Mouse (Mus musculus) kidney, embryonic 15.5 days (tissue): ENCODE results near the gene Fhit. TPM values are rescaled to one million over a fixed set of nuclear protein-coding genes. Genes with fewer than 3 reads are reported as not detected.
A peak's percentile ranks its signal among the peaks of the same experiment; 100 is the strongest.
"Not testable (repeated sequence)": the region's sequence is repeated elsewhere in the genome, so short reads cannot be mapped to it uniquely, and the experiment has no call there.

Experiments
- ATAC-seq: fragments of 200-750 bp; cut with Nextera tagmentation; replicated peaks from 2 replicates; pipeline ENCODE4 v1.8.0; 2017; ENCODE audit warnings: moderate TSS enrichment; ENCODE audit not compliant: low FRiP score
- H3K27ac ChIP-seq: fragments of 300-500 bp; sonication (generic); 2 replicates; pipeline ENCODE4 v1.5.1; 2015; ENCODE audit warnings: mild to moderate bottlenecking, inconsistent platforms
- H3K27me3 ChIP-seq: fragments of 300-500 bp; sonication (generic); 2 replicates; pipeline ENCODE4 v1.6.1; 2015; ENCODE audit warnings: inconsistent platforms
- H3K36me3 ChIP-seq: fragments of 300-500 bp; sonication (generic); 2 replicates; pipeline ENCODE4 v1.6.1; 2015; ENCODE audit warnings: inconsistent platforms
- H3K4me1 ChIP-seq: fragments of 300-500 bp; sonication (generic); 2 replicates; pipeline ENCODE4 v1.6.1; 2015; ENCODE audit warnings: inconsistent platforms
- H3K4me2 ChIP-seq: fragments of 300-500 bp; sonication (generic); 2 replicates; pipeline ENCODE4 v1.6.1; 2015; ENCODE audit warnings: moderate library complexity, mild to moderate bottlenecking, inconsistent platforms
- H3K4me3 ChIP-seq: fragments of 300-500 bp; sonication (generic); replicated peaks from 2 replicates; pipeline ENCODE4 v1.5.1; 2015; ENCODE audit warnings: mild to moderate bottlenecking, inconsistent platforms
- H3K9ac ChIP-seq: fragments of 300-500 bp; sonication (generic); 2 replicates; pipeline ENCODE4 v1.6.1; 2015; ENCODE audit warnings: mild to moderate bottlenecking, inconsistent platforms
- H3K9me3 ChIP-seq: fragments of 300-500 bp; sonication (generic); replicated peaks from 2 replicates; pipeline ENCODE4 v1.6.1; 2016; ENCODE audit warnings: inconsistent platforms
- WGBS: fragments of 180-500 bp; shearing (Covaris S2); methylation state at CpG from one replicate; pipeline ENCODE4 v1.1.7; 2015; ENCODE audit warnings: mixed read lengths; 5-methylcytosine and 5-hydroxymethylcytosine counted together
- polyA plus RNA-seq: library from polyadenylated mRNA; unstranded; fragments of >200 nt; fragmentation: Nextera tagmentation; extraction: Ambion mirVana; gene quantifications from 2 replicates; pipeline ENCODE4 v1.2.1, GENCODE M21; 2015

The Fhit gene
- polyA plus RNA-seq, 1 experiment from 2014 or later = 5.1 TPM

DNA sequence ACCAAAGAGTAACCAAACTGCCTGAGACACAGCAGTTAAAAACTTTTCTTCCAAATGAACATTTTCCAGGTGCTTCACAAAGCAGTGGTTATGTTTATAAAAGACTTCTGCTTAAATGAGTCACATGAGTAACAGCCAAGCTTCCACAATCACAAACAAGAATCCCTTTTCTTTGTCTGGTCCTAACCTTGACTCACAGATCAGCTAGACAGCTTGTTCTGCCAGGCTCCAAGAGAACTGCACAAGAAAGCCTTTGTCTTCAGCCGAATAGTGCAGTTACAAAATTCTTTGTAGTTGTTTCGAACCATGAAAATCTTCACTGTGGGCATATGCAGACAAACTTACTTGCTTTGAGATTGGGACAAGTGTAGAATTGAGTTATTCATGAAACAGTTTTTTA is 1201.4 kb downstream of the Fhit start:
- H3K9me3 ChIP-seq = no peaks in the 10 kb centered on the region
- no peak overlapping the region for H3K9ac ChIP-seq
- 79% methylated on average over 2 of the region's 2 CpGs for WGBS
- no peak overlapping the region for H3K4me2 ChIP-seq
- H3K27me3 ChIP-seq = no peaks in the 10 kb centered on the region
- H3K36me3 ChIP-seq = no peaks in the 10 kb centered on the region
- no peak overlapping the region for H3K27ac ChIP-seq
- no peak for ATAC-seq
- no peaks in the 10 kb centered on the region for H3K4me1 ChIP-seq
- H3K4me3 ChIP-seq = no peak overlapping the region

- 64% methylated on average over 2 of the region's 2 CpGs for WGBS
- no peak overlapping the region for H3K27ac ChIP-seq
- no peak overlapping the region for H3K4me2 ChIP-seq
- H3K4me3 ChIP-seq = no peak overlapping the region
- no peak; the same call in 1 of the 2 replicates for ATAC-seq
- no peaks in the 10 kb centered on the region for H3K27me3 ChIP-seq
- H3K9me3 ChIP-seq = no peaks in the 10 kb centered on the region
- no peaks in the 10 kb centered on the region for H3K4me1 ChIP-seq
- no peak overlapping the region for H3K9ac ChIP-seq
- H3K36me3 ChIP-seq = no peaks in the 10 kb centered on the region
Measured at GRCm38 (mm10) chr14:9899494-9899893, 1262.3 kb downstream of the Fhit start.

DNA sequence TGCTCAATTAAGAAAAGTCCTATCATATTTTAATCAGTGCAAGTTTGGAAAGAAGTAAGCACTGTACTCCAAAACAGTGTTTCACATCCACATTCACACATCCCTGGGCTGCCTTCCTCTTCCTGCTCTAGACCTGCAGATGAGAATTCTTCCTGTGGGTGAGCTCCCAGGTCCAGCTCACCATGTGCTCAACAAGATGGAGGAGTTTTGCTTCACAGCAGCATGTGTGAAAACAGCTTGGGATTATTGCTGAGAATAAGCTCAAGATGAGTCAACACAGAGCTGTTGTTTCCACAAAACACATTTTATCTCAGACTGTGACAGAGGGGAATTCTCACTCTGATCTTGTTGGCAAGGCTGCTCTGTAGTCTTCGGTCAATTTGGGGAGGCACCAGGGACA is 1265.3 kb downstream of the Fhit start:
- no peak overlapping the region for H3K4me3 ChIP-seq
- 80% methylated on average over 1 of the region's 1 CpGs for WGBS
- H3K4me1 ChIP-seq = no peaks in the 10 kb centered on the region
- H3K9ac ChIP-seq = no peak overlapping the region
- no peaks in the 10 kb centered on the region for H3K27me3 ChIP-seq
- no peak overlapping the region for H3K27ac ChIP-seq
- no peaks in the 10 kb centered on the region for H3K36me3 ChIP-seq
- no peak for ATAC-seq
- no peak overlapping the region for H3K4me2 ChIP-seq
- H3K9me3 ChIP-seq = no peaks in the 10 kb centered on the region

GRCm38 (mm10) chr14:9852041-9852440 is 1309.8 kb downstream of the Fhit start:
- H3K4me3 ChIP-seq = no peak overlapping the region
- H3K27me3 ChIP-seq = no peaks in the 10 kb centered on the region
- no peaks in the 10 kb centered on the region for H3K4me1 ChIP-seq
- H3K9ac ChIP-seq = no peak overlapping the region
- no peak overlapping the region for H3K4me2 ChIP-seq
- WGBS = 75% methylated on average over 2 of the region's 2 CpGs
- ATAC-seq = no peak
- no peaks in the 10 kb centered on the region for H3K36me3 ChIP-seq
- H3K9me3 ChIP-seq = no peaks in the 10 kb centered on the region
- H3K27ac ChIP-seq = no peak overlapping the region

DNA sequence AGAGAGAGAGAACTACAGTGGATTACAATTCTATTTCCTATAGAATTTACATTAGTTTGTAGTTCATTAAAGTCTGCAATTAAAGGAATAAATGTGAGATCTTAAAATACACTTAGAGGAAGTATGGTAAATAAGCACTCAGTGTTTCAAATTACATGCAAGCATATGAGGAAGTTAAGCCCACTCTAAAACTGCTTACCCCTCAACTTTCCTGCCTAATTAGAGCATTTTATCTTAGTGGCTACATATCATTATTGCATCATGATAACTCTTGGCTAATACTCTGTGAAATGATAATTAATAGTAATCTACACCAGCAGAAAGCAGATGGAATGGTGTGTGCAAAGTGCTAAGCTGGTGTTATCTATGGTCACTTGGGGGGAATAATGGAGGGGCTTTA is 1329.5 kb downstream of the Fhit start:
- Histone ChIP-seq H3K27me3 (no peaks in the 10 kb centered on the region), H3K4me3 (no peak overlapping the region), H3K4me2 (no peak overlapping the region), H3K9ac (no peak overlapping the region), H3K4me1 (no peaks in the 10 kb centered on the region), H3K36me3 (no peaks in the 10 kb centered on the region), H3K9me3 (no peaks in the 10 kb centered on the region), H3K27ac (no peak overlapping the region)
- ATAC-seq = no peak

- WGBS = 73% methylated on average over 8 of the region's 8 CpGs
- not testable (repeated sequence) for ATAC-seq, H3K4me3 ChIP-seq, H3K4me1 ChIP-seq, H3K9me3 ChIP-seq, H3K27ac ChIP-seq, H3K36me3 ChIP-seq, H3K9ac ChIP-seq, H3K4me2 ChIP-seq, H3K27me3 ChIP-seq
Measured at GRCm38 (mm10) chr14:9828699-9829240, 1333.1 kb downstream of the Fhit start.

DNA sequence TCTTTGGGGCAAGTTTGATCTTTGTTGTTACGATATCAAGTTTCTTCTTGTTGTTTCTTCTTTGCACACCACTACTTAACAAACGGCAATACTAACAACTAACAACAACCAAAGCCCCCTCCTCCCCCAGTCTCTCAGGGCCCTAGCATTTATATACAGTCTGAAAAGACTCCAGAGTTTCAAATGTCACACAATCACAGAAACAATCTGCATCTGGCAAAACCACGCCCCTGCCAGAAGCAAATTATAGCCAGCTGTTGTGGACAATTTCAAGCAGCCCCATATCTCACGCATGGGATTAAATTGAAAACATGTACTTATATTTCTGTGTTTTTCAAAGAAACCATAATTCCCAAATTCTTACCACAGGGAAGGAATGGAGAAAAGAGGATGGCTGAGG is 1345.9 kb downstream of the Fhit start:
- WGBS = 73% methylated on average over 4 of the region's 4 CpGs
- no peak overlapping the region for H3K4me3 ChIP-seq
- no peaks in the 10 kb centered on the region for H3K27me3 ChIP-seq
- no peaks in the 10 kb centered on the region for H3K36me3 ChIP-seq
- H3K9ac ChIP-seq = no peak overlapping the region
- H3K4me1 ChIP-seq = peaks cover 8% of the 10 kb centered on the region; the same call in 1 of the 2 replicates
- no peaks in the 10 kb centered on the region for H3K9me3 ChIP-seq
- H3K27ac ChIP-seq = no peak overlapping the region
- H3K4me2 ChIP-seq = no peak overlapping the region
- ATAC-seq = no peak

- H3K27ac ChIP-seq = no peak overlapping the region
Measured at GRCm38 (mm10) chr14:9811847-9812321, 1350.0 kb downstream of the Fhit start.

GRCm38 (mm10) chr14:9811177-9811846 is 1350.5 kb downstream of the Fhit start:
- H3K36me3 ChIP-seq = no peaks in the 10 kb centered on the region
- H3K9me3 ChIP-seq = no peaks in the 10 kb centered on the region
- no peak overlapping the region for H3K4me2 ChIP-seq
- H3K4me1 ChIP-seq = peaks cover 8% of the 10 kb centered on the region; the same call in 1 of the 2 replicates
- H3K27ac ChIP-seq = no peak overlapping the region
- no peak overlapping the region for H3K4me3 ChIP-seq
- WGBS = 36% methylated on average over 7 of the region's 7 CpGs
- no peaks in the 10 kb centered on the region for H3K27me3 ChIP-seq
- H3K9ac ChIP-seq = no peak overlapping the region
- no peak for ATAC-seq

More at GRCm38 (mm10) chr14:9811847-9812321, 1350.0 kb downstream of the Fhit start:
- Histone ChIP-seq H3K4me1 (peaks cover 8% of the 10 kb centered on the region; the same call in 1 of the 2 replicates), H3K36me3 (no peaks in the 10 kb centered on the region), H3K4me2 (peak overlapping the region; percentile 13; the same call in 1 of the 2 replicates), H3K27me3 (no peaks in the 10 kb centered on the region), H3K9ac (no peak overlapping the region), H3K4me3 (no peak overlapping the region), H3K9me3 (no peaks in the 10 kb centered on the region)
- ATAC-seq = peak; percentile 43; the same call in 1 of the 2 replicates
- WGBS = 37% methylated on average over 9 of the region's 9 CpGs

DNA sequence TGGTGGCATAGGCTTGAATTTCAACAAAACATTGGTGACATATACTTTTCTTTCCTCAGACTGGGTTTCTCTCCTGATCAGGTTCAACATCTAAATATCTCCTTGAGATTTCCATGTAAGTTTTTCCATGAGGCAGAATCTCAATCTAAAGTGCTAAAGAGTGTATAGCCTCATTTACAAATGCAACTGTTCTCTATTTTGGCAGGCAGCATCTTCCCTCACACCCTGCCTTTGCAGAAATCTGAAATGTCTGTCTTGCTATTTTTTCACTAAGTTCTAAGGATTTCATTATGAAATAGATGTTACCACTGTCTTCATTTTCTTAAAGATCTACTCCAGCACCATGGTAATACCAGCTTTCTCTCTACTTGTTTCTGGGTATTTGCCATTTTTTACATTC is 1368.4 kb downstream of the Fhit start:
- H3K9ac ChIP-seq = no peak overlapping the region
- no peaks in the 10 kb centered on the region for H3K36me3 ChIP-seq
- no peak overlapping the region for H3K4me3 ChIP-seq
- no peak overlapping the region for H3K27ac ChIP-seq
- H3K27me3 ChIP-seq = no peaks in the 10 kb centered on the region
- H3K9me3 ChIP-seq = no peaks in the 10 kb centered on the region
- H3K4me2 ChIP-seq = no peak overlapping the region
- 0 out of 2 replicates have a peak, but pooled peaks cover 4% of the 10 kb centered on the region for H3K4me1 ChIP-seq
- no peak for ATAC-seq

DNA sequence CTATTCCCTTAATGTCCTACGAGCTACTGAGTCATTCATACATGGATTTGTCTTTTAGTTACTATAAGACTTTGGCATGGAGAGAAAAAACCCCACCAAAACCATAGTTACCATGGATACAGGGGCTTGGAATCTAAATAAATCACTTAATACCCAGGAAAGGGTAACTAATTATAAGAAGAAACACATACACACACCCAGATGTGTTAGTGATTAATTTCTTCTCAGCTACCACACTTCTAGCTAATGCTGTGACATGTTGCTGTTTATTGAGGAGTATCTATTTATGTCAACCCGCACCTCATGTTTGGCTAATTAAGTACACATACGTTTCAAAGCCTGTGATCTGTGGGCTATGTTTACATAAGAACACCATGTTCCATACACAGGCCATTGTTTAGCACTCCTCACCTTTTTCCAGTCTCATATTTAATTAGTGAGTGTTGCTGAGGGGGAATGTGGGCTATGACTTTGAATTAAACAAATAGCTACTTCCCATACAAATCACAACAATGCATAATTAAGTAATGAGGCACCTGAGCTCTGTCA is 1373.4 kb downstream of the Fhit start:
- H3K4me2 ChIP-seq = no peak overlapping the region
- no peak overlapping the region for H3K27ac ChIP-seq
- no peak overlapping the region for H3K4me3 ChIP-seq
- no peaks in the 10 kb centered on the region for H3K36me3 ChIP-seq
- H3K27me3 ChIP-seq = no peaks in the 10 kb centered on the region
- ATAC-seq = peak; percentile 78
- 38% methylated on average over 3 of the region's 3 CpGs for WGBS
- 0 out of 2 replicates have a peak, but pooled peaks cover 4% of the 10 kb centered on the region for H3K4me1 ChIP-seq
- H3K9me3 ChIP-seq = no peaks in the 10 kb centered on the region
- H3K9ac ChIP-seq = no peak overlapping the region

GRCm38 (mm10) chr14:9787389-9787788 is 1374.4 kb downstream of the Fhit start:
- no peaks in the 10 kb centered on the region for H3K27me3 ChIP-seq
- H3K27ac ChIP-seq = no peak overlapping the region
- no peak overlapping the region for H3K9ac ChIP-seq
- no peak for ATAC-seq
- H3K36me3 ChIP-seq = no peaks in the 10 kb centered on the region
- WGBS = 75% methylated on average over 1 of the region's 1 CpGs
- no peaks in the 10 kb centered on the region for H3K9me3 ChIP-seq
- no peak overlapping the region for H3K4me3 ChIP-seq
- no peak overlapping the region for H3K4me2 ChIP-seq
- 0 out of 2 replicates have a peak, but pooled peaks cover 4% of the 10 kb centered on the region for H3K4me1 ChIP-seq
